Mouse (Mus musculus) liver, embryonic 14.5 days (tissue): ENCODE measurements at regions not wholly inside any gene's neighbourhood (a gene's known extent, or its start where the extent isn't known, plus 50 kb on each side); places are given as distances from the start of the nearest gene placed in this dataset.

Source experiments
- ATAC-seq: fragments of 200-750 bp; cut with Nextera tagmentation; 2 replicates; pipeline ENCODE4 v1.8.0; 2017; ENCODE audit warnings: moderate number of reproducible peaks, mild to moderate bottlenecking, moderate library complexity; ENCODE audit not compliant: insufficient read depth
- DNase-seq, 3 experiments: peaks; one replicate each; pipeline ENCODE4 v3.0.0-alpha.2; 2012 to 2013; ENCODE audit warnings: low read depth in 3 of 3, low spot score in 3 of 3
- H3K27ac ChIP-seq: fragments of 300-500 bp; sonication (generic); 2 replicates; pipeline ENCODE4 v1.5.1; 2014; ENCODE audit warnings: moderate library complexity, mild to moderate bottlenecking, control low read depth, inconsistent platforms
- H3K27me3 ChIP-seq: fragments of 300-500 bp; sonication (generic); 2 replicates; pipeline ENCODE4 v1.6.1; 2014; ENCODE audit warnings: mild to moderate bottlenecking, low read length, moderate library complexity; ENCODE audit not compliant: control insufficient read depth, insufficient read depth
- H3K36me3 ChIP-seq: fragments of 300-500 bp; sonication (generic); replicated peaks from 2 replicates; pipeline ENCODE4 v1.6.1; 2014; ENCODE audit warnings: low read depth; ENCODE audit not compliant: control insufficient read depth, insufficient read depth
- H3K4me1 ChIP-seq, 2 experiments: fragments of 200-500 bp in 1 of 2; fragments of 300-500 bp in 1 of 2; sonication (generic) in 1 of 2; replicated peaks; 2 replicates each; pipeline ENCODE4 v1.6.1; 2012 to 2014; ENCODE audit warnings: antibody characterized with exemption in 1 of 2, inconsistent platforms in 1 of 2, low read length in 1 of 2; ENCODE audit not compliant: control insufficient read depth in 2 of 2, insufficient read depth in 2 of 2
- H3K4me2 ChIP-seq: fragments of 300-500 bp; sonication (generic); 2 replicates; pipeline ENCODE4 v1.6.1; 2014; ENCODE audit warnings: low read depth, mild to moderate bottlenecking, control low read depth, moderate library complexity
- H3K4me3 ChIP-seq, 2 experiments: fragments of 200-500 bp in 1 of 2; fragments of 300-500 bp in 1 of 2; sonication (generic) in 1 of 2; 2 replicates each; pipeline ENCODE4 v1.5.1; 2012 to 2014; ENCODE audit warnings: low read depth in 2 of 2, low read length in 2 of 2, mild to moderate bottlenecking in 2 of 2, control low read depth in 1 of 2, inconsistent platforms in 1 of 2, moderate library complexity in 1 of 2; ENCODE audit not compliant: insufficient read depth in 1 of 2
- H3K9ac ChIP-seq: fragments of 300-500 bp; sonication (generic); replicated peaks from 2 replicates; pipeline ENCODE4 v1.6.1; 2014; ENCODE audit warnings: mild to moderate bottlenecking, control low read depth, moderate library complexity
- H3K9me3 ChIP-seq: fragments of 300-500 bp; sonication (generic); 2 replicates; pipeline ENCODE4 v1.6.1; 2016; ENCODE audit warnings: low read length, mixed read lengths; ENCODE audit not compliant: control insufficient read depth
- CTCF ChIP-seq: IDR thresholded peaks from 2 replicates; pipeline ENCODE4 v1.5.1; 2016; ENCODE audit warnings: antibody characterized with exemption, low read depth, control low read depth
- EP300 ChIP-seq: IDR thresholded peaks from 2 replicates; pipeline ENCODE4 v1.6.1; 2016; ENCODE audit warnings: antibody characterized with exemption, low read depth
- WGBS: fragments of 180-500 bp; shearing (Covaris S2); extraction: QIAGEN DNeasy Blood & Tissue Kit; methylation state at CpG from one replicate; pipeline ENCODE4 v1.1.7; 2014; ENCODE audit not compliant: insufficient replicate concordance; 5-methylcytosine and 5-hydroxymethylcytosine counted together

DNA sequence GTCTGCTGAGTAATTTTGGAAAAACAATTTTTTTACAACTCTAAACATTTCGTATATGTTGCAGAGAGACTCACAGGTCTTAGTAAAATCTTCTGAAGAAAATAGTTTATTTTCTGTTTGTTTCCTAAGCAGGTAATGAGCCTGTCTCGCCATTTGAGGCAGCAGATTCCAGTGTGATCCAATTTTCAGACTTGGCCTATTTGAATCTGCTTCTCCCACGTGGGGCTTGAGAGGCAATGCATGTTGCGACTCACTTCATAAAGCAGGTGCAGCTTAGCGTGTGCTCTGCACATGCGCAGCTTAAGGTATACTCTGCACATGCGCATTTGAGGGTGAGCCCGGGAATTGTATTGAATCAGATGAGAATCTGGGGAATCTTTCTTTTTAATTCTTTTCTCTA, 67.7 kb downstream of the Gm815 start:
- no peak overlapping the region for H3K4me2 ChIP-seq
- TF ChIP-seq CTCF: no peak
- no peak for TF ChIP-seq EP300
- DNase-seq (no peak), ATAC-seq (no peak)
- no peaks in the 10 kb centered on the region for H3K27me3 ChIP-seq
- 69% methylated on average over 8 of the region's 8 CpGs for WGBS
- H3K9ac ChIP-seq: no peak overlapping the region
- H3K27ac ChIP-seq: no peak overlapping the region
- no peak overlapping the region for H3K4me3 ChIP-seq
- H3K9me3 ChIP-seq: no peaks in the 10 kb centered on the region
- no peaks in the 10 kb centered on the region for H3K36me3 ChIP-seq
- H3K4me1 ChIP-seq: no peaks in the 10 kb centered on the region

DNA sequence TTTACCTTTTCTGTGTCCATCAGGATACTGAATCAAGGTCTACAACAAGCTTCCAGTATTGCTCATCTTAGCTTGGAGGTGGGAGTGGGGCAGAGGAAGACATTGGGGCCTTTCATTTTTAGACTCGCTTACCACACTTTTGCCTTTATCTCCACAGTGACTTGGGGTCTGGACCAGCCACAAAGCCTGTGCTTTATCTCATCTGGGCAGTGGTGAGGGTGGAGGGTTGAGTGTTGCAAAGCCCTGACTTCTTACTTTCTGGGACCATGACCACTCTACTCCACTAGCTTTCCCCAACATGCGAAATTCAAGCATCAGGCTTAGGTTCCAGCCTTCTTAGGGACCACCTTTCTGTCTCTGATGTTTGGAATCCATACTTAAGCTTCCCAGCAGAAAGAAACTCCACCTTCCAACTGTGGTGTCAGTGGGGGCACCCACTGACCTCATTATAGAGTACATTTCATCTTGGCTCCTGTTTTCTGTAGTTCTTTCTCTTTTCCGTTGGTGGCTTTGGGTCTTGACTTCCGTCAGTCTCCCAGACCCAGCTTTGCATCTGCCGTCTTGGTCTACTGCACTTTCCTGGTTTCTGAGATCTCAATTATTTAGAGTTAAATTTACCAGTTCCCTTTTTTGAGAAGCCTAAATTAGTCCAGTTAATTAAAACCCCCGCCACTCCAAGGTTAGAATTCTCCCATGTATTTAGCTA, 80.5 kb downstream of the Gm815 start:
- Histone ChIP-seq H3K4me2 (no peak overlapping the region), H3K27me3 (no peaks in the 10 kb centered on the region), H3K4me1 (no peaks in the 10 kb centered on the region), H3K9ac (no peak overlapping the region), H3K27ac (no peak overlapping the region), H3K36me3 (no peaks in the 10 kb centered on the region), H3K9me3 (no peaks in the 10 kb centered on the region), H3K4me3 (no peak overlapping the region)
- 34% methylated on average over 6 of the region's 6 CpGs for WGBS
- no peak for ATAC-seq
- TF ChIP-seq EP300: no peak
- no peak for TF ChIP-seq CTCF
- DNase-seq: no peak

DNA sequence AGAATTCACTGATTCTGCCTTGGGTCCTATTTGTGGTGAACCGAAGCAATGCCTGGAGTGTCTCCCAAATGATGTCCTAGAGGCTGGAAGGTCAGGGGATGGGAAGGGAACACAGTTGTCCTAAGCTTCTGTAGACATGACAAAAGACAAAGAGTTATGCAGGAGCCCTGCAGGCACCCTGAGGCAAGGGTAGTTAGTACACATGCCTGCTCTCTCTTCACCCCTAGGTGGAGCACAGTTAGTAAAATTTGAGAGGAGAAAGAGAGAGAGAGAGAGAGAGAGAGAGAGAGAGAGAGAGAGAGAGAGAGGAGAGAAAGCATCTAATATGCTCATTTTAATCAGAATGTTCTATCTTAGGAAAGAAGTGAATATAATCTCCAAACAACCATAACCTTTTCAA, 87.4 kb downstream of the Gm815 start:
- Histone ChIP-seq H3K4me2 (no peak overlapping the region), H3K4me3 (no peak overlapping the region), H3K27ac (no peak overlapping the region), H3K4me1 (no peaks in the 10 kb centered on the region), H3K27me3 (no peaks in the 10 kb centered on the region), H3K9me3 (no peaks in the 10 kb centered on the region), H3K9ac (no peak overlapping the region), H3K36me3 (no peaks in the 10 kb centered on the region)
- TF ChIP-seq EP300: no peak
- TF ChIP-seq CTCF: peak; percentile 9; the same call in 1 of the 2 replicates
- no peak for DNase-seq
- WGBS: 46% methylated on average over 1 of the region's 1 CpGs
- no peak for ATAC-seq

DNA sequence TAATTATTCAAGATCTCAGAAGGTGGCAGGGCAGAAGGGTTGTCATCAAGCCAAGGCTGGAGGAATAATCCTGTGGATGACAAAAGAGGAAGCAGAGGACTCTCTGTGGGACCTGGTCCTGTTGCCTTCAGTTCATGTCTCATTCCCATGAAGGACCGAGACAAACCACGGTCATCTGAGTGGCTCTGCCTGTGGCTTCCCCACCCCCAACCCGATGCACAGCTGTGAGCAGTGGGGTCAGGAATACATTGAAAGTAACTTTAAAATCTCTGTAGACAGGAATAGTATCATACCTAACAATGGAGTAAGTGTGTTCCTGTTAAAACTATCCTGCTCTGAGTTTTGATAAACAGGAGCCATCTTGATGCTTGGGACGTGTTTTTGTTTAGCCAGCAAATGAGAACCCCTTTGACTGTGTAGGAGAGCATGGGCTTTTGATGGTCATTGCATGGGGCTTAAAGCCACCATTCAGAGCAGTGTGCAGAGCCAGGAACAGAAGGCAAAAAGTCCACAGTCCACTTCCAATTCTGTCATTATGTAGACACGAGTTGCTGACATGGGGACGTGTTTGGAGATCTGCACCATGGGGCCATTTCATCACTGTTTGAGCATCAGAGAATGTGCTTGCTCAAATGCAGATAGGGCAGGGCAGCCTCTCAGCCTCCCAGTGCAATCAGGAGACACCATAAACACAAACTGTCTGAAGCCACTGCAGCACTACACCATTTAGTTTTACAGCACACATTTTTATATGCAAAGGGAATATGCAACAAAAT, 88.3 kb downstream of the Gm815 start:
- DNase-seq: no peak
- no peaks in the 10 kb centered on the region for H3K36me3 ChIP-seq
- H3K9ac ChIP-seq: no peak overlapping the region
- no peak overlapping the region for H3K4me2 ChIP-seq
- no peaks in the 10 kb centered on the region for H3K9me3 ChIP-seq
- no peaks in the 10 kb centered on the region for H3K4me1 ChIP-seq
- ATAC-seq: no peak
- H3K27ac ChIP-seq: no peak overlapping the region
- no peak overlapping the region for H3K4me3 ChIP-seq
- WGBS: 45% methylated on average over 6 of the region's 6 CpGs
- no peaks in the 10 kb centered on the region for H3K27me3 ChIP-seq
- no peak for TF ChIP-seq EP300
- TF ChIP-seq CTCF: no peak

DNA sequence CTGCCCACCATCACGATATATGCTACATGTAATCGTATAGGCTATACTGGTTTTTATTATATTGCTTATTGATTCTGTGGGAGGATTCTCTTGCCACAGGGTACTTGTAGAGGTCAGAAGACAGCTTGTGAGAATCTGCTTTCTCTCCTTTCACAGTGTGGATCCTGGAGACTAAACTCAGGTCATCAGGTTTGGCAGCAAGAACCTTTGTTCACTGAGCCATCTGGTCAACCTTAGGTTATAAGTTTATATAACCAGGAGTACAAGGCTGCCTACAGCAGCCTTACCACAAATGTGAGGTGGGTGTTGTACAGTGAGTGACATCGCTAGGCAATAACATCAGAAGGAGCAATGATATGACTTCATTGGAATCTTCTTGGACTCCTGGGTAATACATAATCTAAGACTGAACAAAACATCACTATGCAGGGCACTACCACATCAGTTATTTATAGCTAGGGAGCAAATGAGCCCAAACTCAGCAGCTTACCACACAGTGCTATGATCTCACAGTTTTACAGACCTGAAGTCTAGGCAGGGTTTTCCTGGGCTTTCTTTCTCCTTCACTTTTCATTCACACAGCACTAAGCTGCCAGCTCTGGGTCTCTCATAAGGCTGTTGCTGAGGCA, 89.0 kb downstream of the Gm815 start:
- Histone ChIP-seq H3K9ac (no peak overlapping the region), H3K4me1 (no peaks in the 10 kb centered on the region), H3K4me3 (no peak overlapping the region), H3K36me3 (no peaks in the 10 kb centered on the region), H3K27ac (no peak overlapping the region), H3K27me3 (no peaks in the 10 kb centered on the region), H3K9me3 (no peaks in the 10 kb centered on the region), H3K4me2 (no peak overlapping the region)
- TF ChIP-seq CTCF (no peak), EP300 (no peak)
- no peak for ATAC-seq
- no peak for DNase-seq
- WGBS: 79% methylated on average over 3 of the region's 3 CpGs
